26 mouse cellular contexts compared by ENCODE assay signal in genomic region chr2:156452149-156452536, GRCm38 (mm10). TPM values are rescaled to one million over a fixed set of nuclear protein-coding genes. Genes with fewer than 3 reads are reported as not detected.
DNase-seq lines count a peak whose midpoint lies in the region; ATAC-seq and TF ChIP-seq lines count a peak whose summit lies in the region.
"Had no signal": no experiment of that assay in that cellular context is flagged by ENCODE, and none has a peak within 500 bp of the region (broad histone marks: within the 10 kb centered on the region; RNA-seq: fewer than 3 reads in every experiment).

No protein-coding gene starts in this region.

- DNase-seq in frontal cortex, postnatal 25 days (ENCODE audit: low spot score in 2 of 2), result no peak
- peak; percentile 45 to 64 for DNase-seq in left cerebral cortex, postnatal 14 days (ENCODE audit: low spot score in 2 of 2)
- no peak for DNase-seq in left cerebral cortex, postnatal 10 days (ENCODE audit: extremely low spot score in 1 of 2, low spot score in 2 of 2)
- DNase-seq in ES-E14 (ENCODE audit: low read depth, low spot score), result no peak
- no peak for DNase-seq in heart, adult 2 months
- DNase-seq in lung, postnatal 0 days (ENCODE audit: low spot score), result no peak
- DNase-seq: adrenal gland, postnatal 36 days; cerebellum, adult 18-20 months; cerebellum, postnatal 25 days; gastrocnemius, postnatal 14 days; heart, adult 18-20 months; heart, postnatal 36 days; kidney, adult 2 months; lung, postnatal 10 days; retina, postnatal 1 day; spleen, adult 18-20 months; thymus, postnatal 14 days had no signal

- H3K4me3 ChIP-seq in ES-Bruce4 (ENCODE audit: low read depth, low read length) (no peak overlapping the region), ES-E14 (ENCODE audit: insufficient read depth in 1 of 2, low read depth in 1 of 2, low read length in 2 of 2, poor library complexity in 1 of 2, severe bottlenecking in 1 of 2) (no peak overlapping the region)
- no peak overlapping the region for H3K4me3 ChIP-seq in heart, adult 2 months
- H3K4me3 ChIP-seq in lung, postnatal 0 days (ENCODE audit: low read depth, low read length), result no peak overlapping the region
- H3K4me3 ChIP-seq: heart, embryonic 15.5 days; hindbrain, embryonic 13.5 days; midbrain, embryonic 10.5 days; myocyte; neural tube, embryonic 13.5 days had no signal

- H3K4me2 ChIP-seq in lung, postnatal 0 days (replicated peaks; ENCODE audit: low read depth, low read length), result no peak overlapping the region
- H3K4me2 ChIP-seq: heart, embryonic 15.5 days; hindbrain, embryonic 13.5 days; neural tube, embryonic 13.5 days had no signal

- H3K9ac ChIP-seq in ES-Bruce4 (ENCODE audit: low read depth, poor library complexity, severe bottlenecking), result no peak overlapping the region
- no peak overlapping the region for H3K9ac ChIP-seq in ES-E14 (ENCODE audit: insufficient read depth, low read depth, low read length, poor library complexity, severe bottlenecking)
- H3K9ac ChIP-seq in heart, adult 2 months (ENCODE audit: low read depth, low read length), result no peak overlapping the region
- H3K9ac ChIP-seq in lung, postnatal 0 days (replicated peaks; ENCODE audit: low read depth), result no peak overlapping the region
- H3K9ac ChIP-seq: heart, embryonic 15.5 days; hindbrain, embryonic 13.5 days; neural tube, embryonic 13.5 days had no signal

- H3K9me3 ChIP-seq in ES-Bruce4 (replicated peaks; ENCODE audit: control insufficient read depth, insufficient read depth, low read length, poor library complexity, severe bottlenecking), result no peaks in the 10 kb centered on the region
- no peaks in the 10 kb centered on the region for H3K9me3 ChIP-seq in ES-E14 (ENCODE audit: control insufficient read depth, insufficient read depth, low read depth, low read length)
- no peaks in the 10 kb centered on the region for H3K9me3 ChIP-seq in lung, postnatal 0 days (ENCODE audit: low read length)
- H3K9me3 ChIP-seq: heart, embryonic 15.5 days; hindbrain, embryonic 13.5 days; midbrain, embryonic 10.5 days; neural tube, embryonic 13.5 days had no signal

- no peak for TF ChIP-seq POLR2A in ES-Bruce4 (IDR thresholded peaks at IDR 0.05; ENCODE audit: insufficient read depth, low read length)
- TF ChIP-seq POLR2A in heart, adult 2 months (IDR thresholded peaks at IDR 0.05; ENCODE audit: insufficient read depth, low read depth, low read length), result no peak

- H3K27me3 ChIP-seq in ES-Bruce4 (ENCODE audit: control insufficient read depth, insufficient read depth, low read length, poor library complexity, severe bottlenecking), result no peaks in the 10 kb centered on the region
- no peaks in the 10 kb centered on the region for H3K27me3 ChIP-seq in heart, adult 2 months (ENCODE audit: control insufficient read depth, insufficient read depth, low read length)
- H3K27me3 ChIP-seq in lung, postnatal 0 days (replicated peaks; ENCODE audit: insufficient read depth, low read length), result no peaks in the 10 kb centered on the region
- H3K27me3 ChIP-seq: heart, embryonic 15.5 days; hindbrain, embryonic 13.5 days; neural tube, embryonic 13.5 days had no signal

- H3K36me3 ChIP-seq in ES-Bruce4 (ENCODE audit: control insufficient read depth, insufficient read depth, low read length, poor library complexity, severe bottlenecking), result no peaks in the 10 kb centered on the region
- peaks cover 6% of the 10 kb centered on the region; the same call in 1 of the 2 replicates for H3K36me3 ChIP-seq in ES-E14 (ENCODE audit: control insufficient read depth, insufficient read depth, low read length, poor library complexity, severe bottlenecking)
- H3K36me3 ChIP-seq in heart, adult 2 months (ENCODE audit: control insufficient read depth, insufficient read depth, low read length), result no peaks in the 10 kb centered on the region
- no peaks in the 10 kb centered on the region for H3K36me3 ChIP-seq in lung, postnatal 0 days (ENCODE audit: insufficient read depth, low read length)
- H3K36me3 ChIP-seq: heart, embryonic 15.5 days; midbrain, embryonic 10.5 days had no signal

- peak; percentile 78 for ATAC-seq in frontal cortex, adult (ENCODE audit: low TSS enrichment)
- no peak for ATAC-seq in lung, postnatal 0 days
- ATAC-seq: midbrain, embryonic 16.5 days had no signal

- H3K27ac ChIP-seq in ES-Bruce4 (ENCODE audit: insufficient read depth, low read length) (0 out of 2 replicates have a peak overlapping the region, but pooled peaks have one; percentile 7), ES-E14 (ENCODE audit: insufficient read depth, low read depth, low read length, poor library complexity, severe bottlenecking) (peak overlapping the region; percentile 71)
- no peak overlapping the region for H3K27ac ChIP-seq in heart, adult 2 months
- no peak overlapping the region for H3K27ac ChIP-seq in lung, postnatal 0 days (ENCODE audit: low read length)
- H3K27ac ChIP-seq: heart, embryonic 15.5 days; hindbrain, embryonic 13.5 days; kidney, postnatal 0 days; midbrain, embryonic 10.5 days; neural tube, embryonic 13.5 days had no signal

- H3K79me2 ChIP-seq in heart, adult 2 months (replicated peaks; ENCODE audit: control insufficient read depth, insufficient read depth, low read length), result no peaks in the 10 kb centered on the region

- intact Hi-C loops in left cerebral cortex, postnatal 14 days (cut with DNase I), result no loop called here
- intact Hi-C loops in left cerebral cortex, postnatal 10 days (cut with DNase I), result no loop called here
- intact Hi-C loops in heart, adult 2 months (cut with DNase I), result no loop called here

- TF ChIP-seq CTCF in ES-Bruce4 (IDR thresholded peaks at IDR 0.05; ENCODE audit: low read depth, low read length), result no peak
- no peak for TF ChIP-seq CTCF in heart, adult 2 months (IDR thresholded peaks at IDR 0.05)
- TF ChIP-seq CTCF in lung, postnatal 0 days (IDR thresholded peaks at IDR 0.05), result no peak

- WGBS in heart, adult 2 months, result 76% methylated on average over 7 of the region's 7 CpGs
- 75% methylated on average over 7 of the region's 7 CpGs for WGBS in lung, postnatal 0 days

- in situ Hi-C loops in ES-E14 (cut with MboI; ENCODE audit: low sequenced_read_pairs in 2 of 2, unreplicated experiment in 2 of 2), result no loop called here

- TF ChIP-seq EP300 in ES-Bruce4 (IDR thresholded peaks at IDR 0.05; ENCODE audit: insufficient read depth, low read depth, low read length), result no peak
- no peak for TF ChIP-seq EP300 in heart, adult 2 months (IDR thresholded peaks at IDR 0.05; ENCODE audit: insufficient read depth, low read depth, low read length)
- no peak for TF ChIP-seq EP300 in lung, postnatal 0 days (IDR thresholded peaks at IDR 0.05)

- peaks cover 17% of the 10 kb centered on the region for H3K4me1 ChIP-seq in ES-Bruce4 (ENCODE audit: control insufficient read depth, insufficient read depth, low read length)
- peaks cover 2 to 29% of the 10 kb centered on the region in 2 experiments; a peak in 3 of 4 replicates for H3K4me1 ChIP-seq in ES-E14 (ENCODE audit: control insufficient read depth in 2 of 2, insufficient read depth in 2 of 2, low read length in 2 of 2, poor library complexity in 1 of 2)
- H3K4me1 ChIP-seq in heart, adult 2 months (ENCODE audit: control insufficient read depth, insufficient read depth, low read length), result no peaks in the 10 kb centered on the region
- no peaks in the 10 kb centered on the region for H3K4me1 ChIP-seq in lung, postnatal 0 days (ENCODE audit: insufficient read depth, low read depth, low read length)
- H3K4me1 ChIP-seq: neural tube, embryonic 13.5 days had no signal

TF ChIP-seq in ES-E14, 5 proteins besides CTCF, POLR2A, EP300 and RAD21:
- TF ChIP-seq HCFC1 (IDR thresholded peaks at IDR 0.05; ENCODE audit: borderline replicate concordance, insufficient read depth, low read length) (no peak), MAFK (IDR thresholded peaks at IDR 0.05; ENCODE audit: insufficient read depth, low read depth, low read length) (no peak), ZC3H11A (IDR thresholded peaks at IDR 0.05; ENCODE audit: borderline replicate concordance, low read depth, low read length) (no peak), ZNF384 (IDR thresholded peaks at IDR 0.05; ENCODE audit: low read depth, low read length) (no peak), CHD2 (IDR thresholded peaks at IDR 0.05; ENCODE audit: low read depth, low read length) (no peak)
TF ChIP-seq in ES-E14: peak in this region for 0.

RNA-seq across cellular contexts. Expression of gene Epb41l1, which starts 31.4 kb away (rescaled TPM):
- 100 to 1,000 TPM; 304 to 328 TPM for total RNA-seq in left cerebral cortex, postnatal 14 days (2021)
- 100 to 1,000 TPM; 269 to 284 TPM for total RNA-seq in left cerebral cortex, postnatal 10 days (2021)
- polyA plus RNA-seq in ES-Bruce4 (2011; ENCODE audit: insufficient read depth, insufficient read length, low read depth, missing spikeins), result 21.4 and 23.6 TPM in 2 replicates
- 20.5 and 27.3 TPM in 2 replicates for total RNA-seq in ES-E14 (2012; rRNA removed)
- total RNA-seq in heart, adult 2 months (2021), result 1 to 10 TPM; 7.3 to 8.2 TPM
- polyA plus RNA-seq in heart, adult 2 months (2012; rRNA removed), result 7.6 and 7.8 TPM in 2 replicates
- polyA plus RNA-seq in lung, postnatal 0 days (2015; fragmentation: Nextera tagmentation; extraction: Ambion mirVana), result 1.2 and 1.7 TPM in 2 replicates

Comparison
In these comparisons a context has a peak if more than half of its experiments do, and no peak if none do; other contexts are left out.
1. DNase-seq: peak in left cerebral cortex, postnatal 14 days (2 of 2); none in frontal cortex, postnatal 25 days (0 of 2), left cerebral cortex, postnatal 10 days (0 of 2), ES-E14 (single experiment), heart, adult 2 months (0 of 2) and lung, postnatal 0 days (single experiment).
2. H3K27ac ChIP-seq: peak in ES-Bruce4 (single experiment) and ES-E14 (single experiment); none in heart, adult 2 months (single experiment) and lung, postnatal 0 days (single experiment).